Comparison of ENCODE assay signal across 32 mouse cellular contexts in genomic region chr2:132853051-132853450, GRCm38 (mm10). TPM values are rescaled to one million over a fixed set of nuclear protein-coding genes. Genes with fewer than 3 reads are reported as not detected.
"Had no signal": no experiment of that assay in that cellular context is flagged by ENCODE, and none has a peak within 500 bp of the region (broad histone marks: within the 10 kb centered on the region; RNA-seq: fewer than 3 reads in every experiment).

No protein-coding gene starts in this region.

- H3K4me3 ChIP-seq: embryonic facial prominence, embryonic 10.5 days; embryonic facial prominence, embryonic 12.5 days; embryonic facial prominence, embryonic 13.5 days; embryonic facial prominence, embryonic 15.5 days; erythroblast, embryonic 14.5 days; forebrain, embryonic 10.5 days; forebrain, embryonic 12.5 days; forebrain, embryonic 13.5 days; forebrain, embryonic 15.5 days; gastrocnemius, adult 2 months; heart, adult 2 months; heart, embryonic 10.5 days; heart, embryonic 12.5 days had no signal

- H3K27ac ChIP-seq: embryonic facial prominence, embryonic 10.5 days; embryonic facial prominence, embryonic 12.5 days; embryonic facial prominence, embryonic 13.5 days; embryonic facial prominence, embryonic 15.5 days; forebrain, embryonic 10.5 days; forebrain, embryonic 12.5 days; forebrain, embryonic 13.5 days; forebrain, embryonic 15.5 days; gastrocnemius, adult 2 months; heart, adult 2 months; heart, embryonic 10.5 days had no signal

- H3K27me3 ChIP-seq: embryonic facial prominence, embryonic 12.5 days; embryonic facial prominence, embryonic 13.5 days; embryonic facial prominence, embryonic 15.5 days; forebrain, embryonic 12.5 days; forebrain, embryonic 13.5 days; forebrain, embryonic 15.5 days; heart, embryonic 12.5 days had no signal

- H3K9ac ChIP-seq: embryonic facial prominence, embryonic 12.5 days; embryonic facial prominence, embryonic 13.5 days; embryonic facial prominence, embryonic 15.5 days; forebrain, embryonic 12.5 days; forebrain, embryonic 13.5 days; forebrain, embryonic 15.5 days; forebrain, postnatal 0 days; heart, embryonic 12.5 days had no signal

- DNase-seq: cerebellum, adult 8-10 months; cerebellum, adult 9-10 months; cerebellum, adult 9-11 months; cerebellum, postnatal 10 days; cerebellum, postnatal 14 days; cerebellum, postnatal 25 days; cerebellum, postnatal 36 days; embryo, embryonic 11 days; forebrain, postnatal 0 days; gastrocnemius, adult 2 months; gastrocnemius, postnatal 10 days; gastrocnemius, postnatal 14 days; gastrocnemius, postnatal 25 days; gastrocnemius, postnatal 36 days; heart, adult 18-20 months; heart, adult 2 months had no signal

- H3K4me2 ChIP-seq: embryonic facial prominence, embryonic 12.5 days; embryonic facial prominence, embryonic 13.5 days; embryonic facial prominence, embryonic 15.5 days; forebrain, embryonic 12.5 days; forebrain, embryonic 13.5 days; forebrain, embryonic 15.5 days; heart, embryonic 11.5 days; heart, embryonic 12.5 days had no signal

- H3K9me3 ChIP-seq: embryonic facial prominence, embryonic 10.5 days; embryonic facial prominence, embryonic 12.5 days; embryonic facial prominence, embryonic 13.5 days; embryonic facial prominence, embryonic 15.5 days; forebrain, embryonic 10.5 days; forebrain, embryonic 12.5 days; forebrain, embryonic 13.5 days; forebrain, embryonic 15.5 days; heart, embryonic 10.5 days; heart, embryonic 12.5 days had no signal

- ATAC-seq: forebrain, embryonic 13.5 days; forebrain, embryonic 14.5 days; forebrain, embryonic 15.5 days; forebrain, embryonic 16.5 days; forebrain, postnatal 0 days had no signal

RNA-seq across cellular contexts. Expression of gene Lrrn4, which starts 27.6 kb away (rescaled TPM):
- total RNA-seq: gastrocnemius, adult 18-20 months; gastrocnemius, adult 2 months; gastrocnemius, adult 8-10 months; gastrocnemius, postnatal 14 days; gastrocnemius, postnatal 25 days had no signal
- polyA plus RNA-seq: erythroblast, embryonic 14.5 days; forebrain, embryonic 14.5 days had no signal
